Mouse (Mus musculus): ENCODE measurements around the gene Cd34. TPM values are rescaled to one million over a fixed set of nuclear protein-coding genes. Genes with fewer than 3 reads are reported as not detected.

Gene Cd34
- polyA plus RNA-seq, 1 experiment from 2014 or later, result 40.7 TPM

DNA sequence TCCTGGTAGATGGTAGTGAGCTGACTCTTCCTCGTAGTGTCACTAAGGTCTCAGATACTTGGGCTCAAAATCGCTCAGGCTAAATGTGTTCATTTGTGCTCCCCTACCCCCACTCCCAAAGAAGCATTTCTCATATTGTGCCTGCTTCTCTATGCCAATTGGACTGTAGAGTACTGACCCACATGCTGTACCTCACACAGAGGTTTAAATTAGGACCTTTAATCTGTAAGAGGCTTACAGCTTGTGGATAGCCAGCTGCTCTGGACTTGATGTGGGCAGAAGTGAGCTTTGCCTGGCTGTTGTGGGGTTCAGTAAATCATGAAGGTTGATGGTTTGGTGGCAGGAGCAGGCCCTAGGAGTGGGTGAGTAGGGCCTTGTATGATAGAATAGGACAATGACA lies 52.4 kb downstream of the Cd34 start:
- WGBS, result 89% methylated on average over 2 of the region's 2 CpGs
- no peak overlapping the region for H3K4me3 ChIP-seq (replicated peaks)
- no peak for ATAC-seq (ENCODE audit: insufficient number of reproducible peaks, insufficient read depth, low FRiP score, low TSS enrichment, low read depth)

DNA sequence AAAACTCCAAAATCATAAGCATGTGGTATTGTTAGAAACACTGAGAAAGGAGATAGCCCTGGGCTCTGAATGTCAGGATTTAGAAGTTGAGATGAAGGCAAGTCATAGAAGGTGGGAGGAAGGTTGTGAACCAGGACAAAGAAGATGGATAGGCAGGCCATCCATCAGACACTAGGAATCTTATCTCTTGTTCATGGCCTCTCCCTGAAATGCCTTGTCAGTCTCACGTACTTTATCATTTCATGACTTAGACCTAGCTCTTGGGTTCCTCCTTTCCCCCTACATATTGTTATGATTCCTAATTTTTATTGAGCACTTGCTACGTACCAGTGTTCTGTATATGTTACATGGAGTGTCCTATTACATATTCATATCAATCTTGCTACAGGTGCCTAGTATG lies 53.0 kb downstream of the Cd34 start:
- Histone ChIP-seq H3K36me3 (no peaks in the 10 kb centered on the region), H3K4me2 (no peak overlapping the region), H3K9ac (replicated peaks) (no peak overlapping the region), H3K4me1 (replicated peaks) (no peaks in the 10 kb centered on the region), H3K27me3 (no peaks in the 10 kb centered on the region), H3K27ac (no peak overlapping the region), H3K4me3 (replicated peaks) (no peak overlapping the region), H3K9me3 (no peaks in the 10 kb centered on the region)
- no peak for ATAC-seq (ENCODE audit: insufficient number of reproducible peaks, insufficient read depth, low FRiP score, low TSS enrichment, low read depth)
- WGBS, result 78% methylated on average over 2 of the region's 2 CpGs

More for the DNA sequence above, 52.4 kb downstream of the Cd34 start:
- Histone ChIP-seq H3K27me3 (no peaks in the 10 kb centered on the region), H3K4me1 (replicated peaks) (no peaks in the 10 kb centered on the region), H3K36me3 (no peaks in the 10 kb centered on the region), H3K9me3 (no peaks in the 10 kb centered on the region), H3K4me2 (no peak overlapping the region), H3K9ac (replicated peaks) (no peak overlapping the region), H3K27ac (no peak overlapping the region)

DNA sequence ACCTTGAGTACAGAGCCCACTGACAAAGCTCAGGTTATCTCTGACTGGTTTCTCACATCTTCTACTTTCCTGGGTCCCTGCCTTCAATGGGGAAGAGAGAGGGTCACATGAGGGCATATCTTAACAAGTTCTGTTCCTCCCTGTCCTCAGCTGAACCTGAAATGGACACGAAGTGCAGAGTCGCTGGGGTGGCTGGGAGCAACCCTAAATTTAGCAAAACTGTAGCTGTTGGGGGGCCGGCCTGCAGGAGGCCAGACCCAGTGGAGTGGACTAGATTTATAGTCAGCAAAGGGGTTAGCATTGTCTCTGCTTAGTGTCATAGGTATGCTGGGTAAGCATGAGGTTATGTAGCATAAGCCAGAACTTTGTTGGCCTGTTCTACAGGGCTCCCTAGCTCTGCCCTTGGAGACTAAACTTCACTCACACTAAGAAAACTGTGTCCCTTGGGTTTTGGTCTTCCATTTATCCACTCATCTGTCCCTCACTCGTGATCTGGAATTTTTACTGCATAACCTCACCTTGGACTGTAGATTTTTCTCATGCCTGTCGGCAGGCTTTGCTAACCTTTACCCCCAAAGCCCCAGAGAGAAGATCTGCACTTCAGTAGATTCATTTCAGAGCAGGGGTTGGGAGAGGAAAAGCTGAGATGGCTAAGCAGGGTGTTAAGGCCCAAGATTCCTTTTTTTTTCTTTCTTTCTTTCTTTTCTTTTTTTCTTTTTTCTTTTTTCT lies 54.1 kb downstream of the Cd34 start:
- Histone ChIP-seq H3K27me3 (no peaks in the 10 kb centered on the region), H3K36me3 (no peaks in the 10 kb centered on the region), H3K27ac (no peak overlapping the region), H3K4me3 (replicated peaks) (no peak overlapping the region), H3K4me2 (no peak overlapping the region), H3K9ac (replicated peaks) (no peak overlapping the region), H3K9me3 (no peaks in the 10 kb centered on the region), H3K4me1 (replicated peaks) (no peaks in the 10 kb centered on the region)
- ATAC-seq (ENCODE audit: insufficient number of reproducible peaks, insufficient read depth, low FRiP score, low TSS enrichment, low read depth), result no peak
- WGBS, result 68% methylated on average over 5 of the region's 5 CpGs

DNA sequence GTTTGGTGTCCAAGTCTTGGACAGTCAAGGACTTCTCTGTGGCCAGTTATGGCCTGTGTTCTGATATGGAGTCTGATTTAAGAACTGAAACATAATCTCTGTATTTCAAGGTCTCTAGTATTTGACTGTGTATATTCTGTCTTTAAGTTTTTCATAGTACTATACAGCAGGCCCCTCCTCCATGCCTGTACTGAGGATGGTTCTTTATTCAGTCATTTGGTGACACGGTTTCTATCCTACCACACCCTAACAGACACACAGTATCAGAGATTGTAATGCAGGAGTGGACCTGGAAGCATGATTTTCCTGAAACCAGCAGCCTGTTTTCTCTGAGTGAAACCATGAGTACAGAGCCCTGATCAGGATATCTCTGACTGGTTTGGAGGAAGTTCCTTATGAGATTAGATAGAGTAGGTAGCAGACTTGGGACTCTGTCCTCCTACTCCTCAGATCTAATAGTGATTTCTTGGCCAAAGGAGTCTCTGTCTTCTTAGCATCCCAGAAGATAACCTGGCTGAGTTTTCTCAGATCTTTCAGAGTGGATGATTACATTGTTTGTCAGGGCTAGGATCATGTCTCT lies 54.9 kb downstream of the Cd34 start:
- ATAC-seq (ENCODE audit: insufficient number of reproducible peaks, insufficient read depth, low FRiP score, low TSS enrichment, low read depth), result no peak
- no peaks in the 10 kb centered on the region for H3K4me1 ChIP-seq (replicated peaks)
- no peak overlapping the region for H3K4me2 ChIP-seq
- H3K4me3 ChIP-seq (replicated peaks), result no peak overlapping the region
- no peaks in the 10 kb centered on the region for H3K36me3 ChIP-seq
- H3K27me3 ChIP-seq, result no peaks in the 10 kb centered on the region
- no peak overlapping the region for H3K27ac ChIP-seq
- no peak overlapping the region for H3K9ac ChIP-seq (replicated peaks)
- no peaks in the 10 kb centered on the region for H3K9me3 ChIP-seq
- WGBS, result 75% methylated on average over 1 of the region's 1 CpGs

DNA sequence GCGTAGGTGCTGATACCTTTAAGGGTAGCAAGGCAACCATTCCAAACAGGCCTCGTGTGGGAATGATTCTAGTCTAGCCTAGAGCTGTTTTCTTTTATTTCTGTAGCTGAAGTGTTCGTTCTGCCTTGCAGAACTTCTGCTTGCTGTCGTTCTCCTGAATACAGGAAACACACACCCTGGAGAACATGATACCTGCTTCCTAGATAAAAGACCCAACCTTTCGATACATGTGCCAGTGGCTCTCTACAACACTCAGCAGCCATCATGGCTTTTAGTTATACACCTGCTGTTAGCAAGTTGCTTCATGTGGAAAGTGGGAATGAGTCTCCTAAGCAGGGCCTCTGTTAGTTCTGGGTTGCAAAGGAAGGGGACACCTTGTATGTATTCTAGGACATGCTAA lies 55.6 kb downstream of the Cd34 start:
- Histone ChIP-seq H3K9ac (replicated peaks) (no peak overlapping the region), H3K36me3 (no peaks in the 10 kb centered on the region)

GRCm38 (mm10) chr1:194995196-194995595 lies 56.6 kb downstream of the Cd34 start:
- ATAC-seq (ENCODE audit: insufficient number of reproducible peaks, insufficient read depth, low FRiP score, low TSS enrichment, low read depth), result no peak
- Histone ChIP-seq H3K9me3 (no peaks in the 10 kb centered on the region), H3K9ac (replicated peaks) (no peak overlapping the region), H3K4me3 (replicated peaks) (no peak overlapping the region), H3K36me3 (no peaks in the 10 kb centered on the region), H3K27ac (no peak overlapping the region), H3K4me1 (replicated peaks) (no peaks in the 10 kb centered on the region), H3K27me3 (no peaks in the 10 kb centered on the region), H3K4me2 (no peak overlapping the region)
- 77% methylated on average over 2 of the region's 2 CpGs for WGBS

More for the DNA sequence above, 55.6 kb downstream of the Cd34 start:
- no peak overlapping the region for H3K27ac ChIP-seq
- WGBS, result 76% methylated on average over 5 of the region's 5 CpGs
- ATAC-seq (ENCODE audit: insufficient number of reproducible peaks, insufficient read depth, low FRiP score, low TSS enrichment, low read depth), result no peak
- H3K4me2 ChIP-seq, result no peak overlapping the region
- no peak overlapping the region for H3K4me3 ChIP-seq (replicated peaks)
- no peaks in the 10 kb centered on the region for H3K27me3 ChIP-seq
- no peaks in the 10 kb centered on the region for H3K9me3 ChIP-seq
- no peaks in the 10 kb centered on the region for H3K4me1 ChIP-seq (replicated peaks)

GRCm38 (mm10) chr1:194998396-194998795 lies 59.8 kb downstream of the Cd34 start:
- Histone ChIP-seq H3K4me1 (replicated peaks) (no peaks in the 10 kb centered on the region), H3K27ac (no peak overlapping the region), H3K9ac (replicated peaks) (no peak overlapping the region), H3K27me3 (no peaks in the 10 kb centered on the region), H3K9me3 (no peaks in the 10 kb centered on the region), H3K4me2 (no peak overlapping the region), H3K36me3 (no peaks in the 10 kb centered on the region), H3K4me3 (replicated peaks) (no peak overlapping the region)
- WGBS, result 84% methylated on average over 1 of the region's 1 CpGs
- no peak for ATAC-seq (ENCODE audit: insufficient number of reproducible peaks, insufficient read depth, low FRiP score, low TSS enrichment, low read depth)

- no peaks in the 10 kb centered on the region for H3K27me3 ChIP-seq
- no peaks in the 10 kb centered on the region for H3K4me1 ChIP-seq (replicated peaks)
- H3K4me3 ChIP-seq (replicated peaks), result no peak overlapping the region
- no peaks in the 10 kb centered on the region for H3K36me3 ChIP-seq
- no peak for ATAC-seq (ENCODE audit: insufficient number of reproducible peaks, insufficient read depth, low FRiP score, low TSS enrichment, low read depth)
- WGBS, result 71% methylated on average over 4 of the region's 4 CpGs
- H3K27ac ChIP-seq, result no peak overlapping the region
- no peak overlapping the region for H3K4me2 ChIP-seq
- H3K9me3 ChIP-seq, result no peaks in the 10 kb centered on the region
- H3K9ac ChIP-seq (replicated peaks), result no peak overlapping the region
Measured at GRCm38 (mm10) chr1:195003328-195003727, 64.7 kb downstream of the Cd34 start.

DNA sequence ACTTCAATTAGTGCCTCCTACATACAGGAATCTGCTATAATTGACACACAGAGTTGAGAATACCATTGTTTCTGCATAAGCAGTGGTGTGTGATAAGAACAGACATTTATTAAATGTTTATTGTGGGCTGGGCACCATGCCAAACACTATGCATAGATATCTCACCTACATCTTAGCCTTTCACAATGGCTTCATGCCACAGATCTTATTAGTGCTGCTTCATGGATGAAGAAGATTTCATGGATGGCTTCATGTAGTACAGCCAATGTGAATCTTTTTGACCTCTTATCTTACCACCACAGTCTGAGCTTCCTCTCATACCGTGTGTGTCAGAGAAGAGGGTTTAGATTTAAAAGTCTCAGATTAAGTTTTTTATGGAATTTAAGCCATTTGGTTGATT lies 65.6 kb downstream of the Cd34 start:
- no peak for ATAC-seq (ENCODE audit: insufficient number of reproducible peaks, insufficient read depth, low FRiP score, low TSS enrichment, low read depth)
- H3K9me3 ChIP-seq, result no peaks in the 10 kb centered on the region
- H3K4me3 ChIP-seq (replicated peaks), result no peak overlapping the region
- H3K27ac ChIP-seq, result no peak overlapping the region
- no peak overlapping the region for H3K4me2 ChIP-seq
- no peaks in the 10 kb centered on the region for H3K27me3 ChIP-seq
- WGBS, result 83% methylated on average over 1 of the region's 1 CpGs
- no peak overlapping the region for H3K9ac ChIP-seq (replicated peaks)
- no peaks in the 10 kb centered on the region for H3K4me1 ChIP-seq (replicated peaks)
- H3K36me3 ChIP-seq, result no peaks in the 10 kb centered on the region

- no peak overlapping the region for H3K27ac ChIP-seq
- H3K9me3 ChIP-seq, result no peaks in the 10 kb centered on the region
- no peaks in the 10 kb centered on the region for H3K27me3 ChIP-seq
- no peaks in the 10 kb centered on the region for H3K36me3 ChIP-seq
- ATAC-seq (ENCODE audit: insufficient number of reproducible peaks, insufficient read depth, low FRiP score, low TSS enrichment, low read depth), result no peak
- no peak overlapping the region for H3K4me2 ChIP-seq
- H3K9ac ChIP-seq (replicated peaks), result no peak overlapping the region
- no peaks in the 10 kb centered on the region for H3K4me1 ChIP-seq (replicated peaks)
- no peak overlapping the region for H3K4me3 ChIP-seq (replicated peaks)
Measured at GRCm38 (mm10) chr1:195006267-195006666, 67.6 kb downstream of the Cd34 start.
